Mouse (Mus musculus) neutrophil, adult 5-6 weeks (primary cell): ENCODE results near the gene Tas2r134. TPM values are rescaled to one million over a fixed set of nuclear protein-coding genes. Genes with fewer than 3 reads are reported as not detected.

ENCODE experiments used
- ATAC-seq: fragments of 151-379, 151-347 bp; 2 replicates; pipeline ENCODE4 v1.8.0; 2017; ENCODE audit warnings: mild to moderate bottlenecking, moderate TSS enrichment; ENCODE audit not compliant: insufficient number of reproducible peaks, poor library complexity, low FRiP score, severe bottlenecking; ENCODE audit errors: extremely low read depth
- total RNA-seq: library from RNA; stranded (forward); fragments of 200-1000 nt; gene quantifications from 2 replicates; pipeline ENCODE4 v1.2.3, GENCODE M21; 2017

Tas2r134 gene
- total RNA-seq, 1 experiment from 2014 or later = not detected

- ATAC-seq = no peak
Measured at GRCm38 (mm10) chr2:51643244-51644139, 16.2 kb downstream of the Tas2r134 start.

GRCm38 (mm10) chr2:51647972-51648371 lies 20.7 kb downstream of the Tas2r134 start:
- no peak for ATAC-seq

GRCm38 (mm10) chr2:51649887-51650286 lies 22.6 kb downstream of the Tas2r134 start:
- no peak for ATAC-seq

GRCm38 (mm10) chr2:51652086-51652485 lies 24.8 kb downstream of the Tas2r134 start:
- ATAC-seq = no peak

- no peak for ATAC-seq
Measured at GRCm38 (mm10) chr2:51657684-51658083, 30.4 kb downstream of the Tas2r134 start.

GRCm38 (mm10) chr2:51658288-51658687 lies 31.0 kb downstream of the Tas2r134 start:
- no peak for ATAC-seq

GRCm38 (mm10) chr2:51674321-51674720 lies 47.0 kb downstream of the Tas2r134 start:
- no peak for ATAC-seq
